Mouse (Mus musculus) limb, embryonic 12.5 days (tissue): ENCODE results near the gene Ces1f. TPM values are rescaled to one million over a fixed set of nuclear protein-coding genes. Genes with fewer than 3 reads are reported as not detected.
"Not testable (repeated sequence)": the region's sequence is repeated elsewhere in the genome, so short reads cannot be mapped to it uniquely, and the experiment has no call there.

ENCODE experiments used
- ATAC-seq: fragments of 200-750 bp; cut with Nextera tagmentation; 2 replicates; pipeline ENCODE4 v1.8.0; 2017; ENCODE audit warnings: low read depth, moderate TSS enrichment; ENCODE audit not compliant: insufficient number of reproducible peaks, insufficient read depth, low FRiP score, low TSS enrichment
- H3K27ac ChIP-seq: fragments of 300-500 bp; sonication (generic); 2 replicates; pipeline ENCODE4 v1.5.1; 2016; ENCODE audit warnings: mild to moderate bottlenecking, moderate library complexity
- H3K27me3 ChIP-seq: fragments of 300-500 bp; sonication (generic); 2 replicates; pipeline ENCODE4 v1.6.1; 2016; ENCODE audit warnings: mild to moderate bottlenecking, moderate library complexity
- H3K36me3 ChIP-seq: fragments of 300-500 bp; sonication (generic); 2 replicates; pipeline ENCODE4 v1.6.1; 2016; ENCODE audit warnings: mild to moderate bottlenecking, moderate library complexity
- H3K4me1 ChIP-seq: fragments of 300-500 bp; sonication (generic); replicated peaks from 2 replicates; pipeline ENCODE4 v1.6.1; 2016
- H3K4me2 ChIP-seq: fragments of 300-500 bp; sonication (generic); 2 replicates; pipeline ENCODE4 v1.6.1; 2016; ENCODE audit warnings: mild to moderate bottlenecking, moderate library complexity
- H3K4me3 ChIP-seq: fragments of 300-500 bp; sonication (generic); replicated peaks from 2 replicates; pipeline ENCODE4 v1.5.1; 2016; ENCODE audit warnings: mild to moderate bottlenecking
- H3K9ac ChIP-seq: fragments of 300-500 bp; sonication (generic); replicated peaks from 2 replicates; pipeline ENCODE4 v1.6.1; 2016; ENCODE audit warnings: mild to moderate bottlenecking, moderate library complexity
- H3K9me3 ChIP-seq: fragments of 300-500 bp; sonication (generic); 2 replicates; pipeline ENCODE4 v1.6.1; 2016; ENCODE audit warnings: mild to moderate bottlenecking, moderate library complexity
- WGBS: fragments of 180-500 bp; shearing (Covaris S2); methylation state at CpG from one replicate; pipeline ENCODE4 v1.1.7; 2016; 5-methylcytosine and 5-hydroxymethylcytosine counted together
- polyA plus RNA-seq: library from polyadenylated mRNA; unstranded; fragments of >200 nt; fragmentation: Nextera tagmentation; extraction: Ambion mirVana; gene quantifications from 2 replicates; pipeline ENCODE4 v1.2.1, GENCODE M21; 2016

The Ces1f gene
- polyA plus RNA-seq, 1 experiment from 2014 or later = not detected

- Histone ChIP-seq H3K4me2 (no peak overlapping the region), H3K36me3 (no peaks in the 10 kb centered on the region), H3K27ac (no peak overlapping the region), H3K27me3 (no peaks in the 10 kb centered on the region), H3K9me3 (no peaks in the 10 kb centered on the region), H3K4me3 (no peak overlapping the region), H3K4me1 (no peaks in the 10 kb centered on the region), H3K9ac (no peak overlapping the region)
- 90% methylated on average over 2 of the region's 2 CpGs for WGBS
- no peak for ATAC-seq
Measured at GRCm38 (mm10) chr8:93246057-93246456, 33.5 kb downstream of the Ces1f start.

GRCm38 (mm10) chr8:93239884-93240283 lies 39.7 kb downstream of the Ces1f start:
- Histone ChIP-seq H3K9ac (no peak overlapping the region), H3K27ac (no peak overlapping the region), H3K27me3 (no peaks in the 10 kb centered on the region), H3K4me3 (no peak overlapping the region), H3K36me3 (no peaks in the 10 kb centered on the region), H3K4me1 (no peaks in the 10 kb centered on the region), H3K9me3 (no peaks in the 10 kb centered on the region), H3K4me2 (no peak overlapping the region)
- ATAC-seq = no peak

GRCm38 (mm10) chr8:93235681-93236080 lies 43.9 kb downstream of the Ces1f start:
- no peaks in the 10 kb centered on the region for H3K36me3 ChIP-seq
- no peak overlapping the region for H3K27ac ChIP-seq
- no peak for ATAC-seq
- no peak overlapping the region for H3K4me3 ChIP-seq
- H3K9ac ChIP-seq = no peak overlapping the region
- H3K4me1 ChIP-seq = no peaks in the 10 kb centered on the region
- no peak overlapping the region for H3K4me2 ChIP-seq
- no peaks in the 10 kb centered on the region for H3K27me3 ChIP-seq
- 91% methylated on average over 1 of the region's 1 CpGs for WGBS
- no peaks in the 10 kb centered on the region for H3K9me3 ChIP-seq

- no peak overlapping the region for H3K27ac ChIP-seq
- H3K4me1 ChIP-seq = no peaks in the 10 kb centered on the region
- H3K9me3 ChIP-seq = no peaks in the 10 kb centered on the region
- H3K4me3 ChIP-seq = no peak overlapping the region
- H3K27me3 ChIP-seq = no peaks in the 10 kb centered on the region
- ATAC-seq = no peak
- H3K4me2 ChIP-seq = no peak overlapping the region
- H3K9ac ChIP-seq = no peak overlapping the region
- 91% methylated on average over 1 of the region's 1 CpGs for WGBS
- no peaks in the 10 kb centered on the region for H3K36me3 ChIP-seq
Measured at GRCm38 (mm10) chr8:93234706-93235105, 44.8 kb downstream of the Ces1f start.

GRCm38 (mm10) chr8:93234068-93234467 lies 45.5 kb downstream of the Ces1f start:
- WGBS = 88% methylated on average over 6 of the region's 6 CpGs
- no peak for ATAC-seq

GRCm38 (mm10) chr8:93229446-93229845 lies 50.1 kb downstream of the Ces1f start, which contains the start of gene Ces1e:
Ces1e (minus strand) TSS chr8:93229619.
- Histone ChIP-seq H3K36me3 (no peaks in the 10 kb centered on the region), H3K4me2 (no peak within 1 kb of the TSS), H3K27ac (no peak within 1 kb of the TSS), H3K9ac (no peak within 1 kb of the TSS), H3K4me3 (no peak within 1 kb of the TSS), H3K9me3 (no peaks in the 10 kb centered on the region), H3K4me1 (no peaks in the 10 kb centered on the region), H3K27me3 (no peaks in the 10 kb centered on the region)
- no peak for ATAC-seq

More at GRCm38 (mm10) chr8:93234068-93234467, 45.5 kb downstream of the Ces1f start:
- Histone ChIP-seq H3K9me3 (no peaks in the 10 kb centered on the region), H3K4me2 (no peak overlapping the region), H3K4me1 (no peaks in the 10 kb centered on the region), H3K9ac (no peak overlapping the region), H3K27me3 (no peaks in the 10 kb centered on the region), H3K4me3 (no peak overlapping the region), H3K27ac (no peak overlapping the region), H3K36me3 (no peaks in the 10 kb centered on the region)

- H3K4me2 ChIP-seq = no peak overlapping the region
- no peaks in the 10 kb centered on the region for H3K4me1 ChIP-seq
- no peak for ATAC-seq
- no peak overlapping the region for H3K9ac ChIP-seq
- H3K27me3 ChIP-seq = no peaks in the 10 kb centered on the region
- 72% methylated on average over 11 of the region's 11 CpGs for WGBS
- no peaks in the 10 kb centered on the region for H3K9me3 ChIP-seq
- H3K36me3 ChIP-seq = no peaks in the 10 kb centered on the region
- no peak overlapping the region for H3K27ac ChIP-seq
- H3K4me3 ChIP-seq = no peak overlapping the region
Measured at GRCm38 (mm10) chr8:93228673-93229370, 50.7 kb downstream of the Ces1f start.

GRCm38 (mm10) chr8:93226471-93226870 lies 53.1 kb downstream of the Ces1f start:
- not testable (repeated sequence) for H3K27ac ChIP-seq, H3K4me3 ChIP-seq, H3K4me1 ChIP-seq, ATAC-seq, H3K4me2 ChIP-seq, H3K36me3 ChIP-seq, H3K27me3 ChIP-seq, H3K9me3 ChIP-seq, H3K9ac ChIP-seq
- 97% methylated on average over 1 of the region's 1 CpGs for WGBS

GRCm38 (mm10) chr8:93221896-93222295 lies 57.7 kb downstream of the Ces1f start:
- no peak for ATAC-seq
- H3K4me3 ChIP-seq = no peak overlapping the region
- no peak overlapping the region for H3K4me2 ChIP-seq
- H3K9ac ChIP-seq = no peak overlapping the region
- H3K4me1 ChIP-seq = no peaks in the 10 kb centered on the region
- no peaks in the 10 kb centered on the region for H3K27me3 ChIP-seq
- H3K9me3 ChIP-seq = no peaks in the 10 kb centered on the region
- 93% methylated on average over 3 of the region's 3 CpGs for WGBS
- H3K27ac ChIP-seq = no peak overlapping the region
- H3K36me3 ChIP-seq = no peaks in the 10 kb centered on the region

- Histone ChIP-seq H3K36me3 (no peaks in the 10 kb centered on the region), H3K4me3 (no peak overlapping the region), H3K27ac (no peak overlapping the region), H3K9ac (no peak overlapping the region), H3K4me1 (no peaks in the 10 kb centered on the region), H3K9me3 (no peaks in the 10 kb centered on the region), H3K27me3 (no peaks in the 10 kb centered on the region), H3K4me2 (no peak overlapping the region)
- ATAC-seq = no peak
- 32% methylated on average over 4 of the region's 4 CpGs for WGBS
Measured at GRCm38 (mm10) chr8:93217867-93218266, 61.7 kb downstream of the Ces1f start.

GRCm38 (mm10) chr8:93217375-93217774 lies 62.2 kb downstream of the Ces1f start:
- H3K27me3 ChIP-seq = no peaks in the 10 kb centered on the region
- H3K4me2 ChIP-seq = no peak overlapping the region
- WGBS = 62% methylated on average over 1 of the region's 1 CpGs
- no peaks in the 10 kb centered on the region for H3K9me3 ChIP-seq
- H3K36me3 ChIP-seq = no peaks in the 10 kb centered on the region
- H3K4me1 ChIP-seq = no peaks in the 10 kb centered on the region
- no peak for ATAC-seq
- no peak overlapping the region for H3K4me3 ChIP-seq
- H3K27ac ChIP-seq = no peak overlapping the region
- no peak overlapping the region for H3K9ac ChIP-seq

GRCm38 (mm10) chr8:93211091-93211490 lies 68.5 kb downstream of the Ces1f start:
- H3K9ac ChIP-seq = no peak overlapping the region
- H3K4me1 ChIP-seq = no peaks in the 10 kb centered on the region
- H3K4me3 ChIP-seq = no peak overlapping the region
- H3K27me3 ChIP-seq = no peaks in the 10 kb centered on the region
- H3K9me3 ChIP-seq = no peaks in the 10 kb centered on the region
- H3K4me2 ChIP-seq = no peak overlapping the region
- no peak for ATAC-seq
- H3K36me3 ChIP-seq = no peaks in the 10 kb centered on the region
- no peak overlapping the region for H3K27ac ChIP-seq
